Mouse (Mus musculus) heart, embryonic 12.5 days (tissue): ENCODE results near the gene Trafd1. TPM values are rescaled to one million over a fixed set of nuclear protein-coding genes. Genes with fewer than 3 reads are reported as not detected.

Source experiments
- ATAC-seq: fragments of 200-750 bp; cut with Nextera tagmentation; 2 replicates; pipeline ENCODE4 v1.8.0; 2017; ENCODE audit warnings: moderate TSS enrichment, moderate library complexity; ENCODE audit not compliant: insufficient number of reproducible peaks, low FRiP score
- H3K27ac ChIP-seq: fragments of 300-500 bp; sonication (generic); 2 replicates; pipeline ENCODE4 v1.5.1; 2016; ENCODE audit warnings: mild to moderate bottlenecking, moderate library complexity; ENCODE audit not compliant: poor library complexity, severe bottlenecking
- H3K27me3 ChIP-seq: fragments of 300-500 bp; sonication (generic); replicated peaks from 2 replicates; pipeline ENCODE4 v1.6.1; 2016; ENCODE audit warnings: mild to moderate bottlenecking, moderate library complexity
- H3K36me3 ChIP-seq: fragments of 300-500 bp; sonication (generic); 2 replicates; pipeline ENCODE4 v1.6.1; 2016; ENCODE audit warnings: mild to moderate bottlenecking, moderate library complexity
- H3K4me1 ChIP-seq: fragments of 300-500 bp; sonication (generic); replicated peaks from 2 replicates; pipeline ENCODE4 v1.6.1; 2016; ENCODE audit warnings: mild to moderate bottlenecking
- H3K4me2 ChIP-seq: fragments of 300-500 bp; sonication (generic); 2 replicates; pipeline ENCODE4 v1.6.1; 2016; ENCODE audit warnings: mild to moderate bottlenecking, moderate library complexity
- H3K4me3 ChIP-seq: fragments of 300-500 bp; sonication (generic); 2 replicates; pipeline ENCODE4 v1.5.1; 2016; ENCODE audit warnings: mild to moderate bottlenecking
- H3K9ac ChIP-seq: fragments of 300-500 bp; sonication (generic); 2 replicates; pipeline ENCODE4 v1.6.1; 2016; ENCODE audit warnings: mild to moderate bottlenecking, moderate library complexity
- H3K9me3 ChIP-seq: fragments of 300-500 bp; sonication (generic); replicated peaks from 2 replicates; pipeline ENCODE4 v1.6.1; 2016; ENCODE audit warnings: mild to moderate bottlenecking, moderate library complexity
- WGBS: fragments of 180-500 bp; shearing (Covaris S2); methylation state at CpG from one replicate; pipeline ENCODE4 v1.1.7; 2016; 5-methylcytosine and 5-hydroxymethylcytosine counted together
- polyA plus RNA-seq: library from polyadenylated mRNA; unstranded; fragments of >200 nt; fragmentation: Nextera tagmentation; extraction: Ambion mirVana; gene quantifications from 2 replicates; pipeline ENCODE4 v1.2.1, GENCODE M21; 2016

Trafd1 gene
- polyA plus RNA-seq, 1 experiment from 2014 or later, result 82.6 TPM

DNA sequence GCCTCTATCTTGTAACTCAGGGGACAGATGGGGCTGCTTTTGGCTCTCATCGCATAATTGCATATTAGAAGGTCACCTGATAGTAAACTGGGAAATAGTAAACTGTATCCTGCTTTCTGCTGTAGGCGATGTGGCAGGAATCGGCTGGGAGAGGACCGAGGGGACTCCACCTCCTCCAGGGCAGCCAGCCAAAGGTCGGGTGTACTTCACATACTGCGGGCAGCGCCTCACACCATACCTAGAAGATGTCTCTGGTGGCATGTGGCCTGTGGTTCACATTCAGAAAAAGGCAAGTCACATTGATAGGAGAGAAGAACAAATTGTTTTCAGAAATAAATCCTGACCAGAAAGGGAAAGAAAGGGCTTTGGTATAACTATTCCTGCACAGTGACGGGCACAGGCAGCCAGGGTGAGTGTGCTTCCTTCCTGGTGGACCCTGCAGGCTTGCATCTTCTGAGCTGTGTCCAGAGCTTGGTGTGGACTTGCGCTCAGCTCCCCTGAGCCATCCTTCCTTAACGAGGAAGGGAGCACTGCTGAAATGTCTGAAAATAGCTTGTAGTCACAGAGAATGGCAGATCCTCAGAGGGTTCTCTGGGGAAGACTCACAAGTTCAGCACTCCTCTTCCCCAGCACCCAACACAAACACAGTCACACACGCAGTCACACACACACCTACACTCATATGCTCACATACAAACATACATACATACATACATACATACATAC, 55.9 kb downstream of the Trafd1 start:
- Histone ChIP-seq H3K36me3 (peaks cover 87% of the 10 kb centered on the region), H3K27me3 (no peaks in the 10 kb centered on the region), H3K4me2 (peak overlapping the region; percentile 56), H3K4me1 (0 out of 2 replicates have a peak, but pooled peaks cover 6% of the 10 kb centered on the region), H3K4me3 (peak overlapping the region; percentile 36), H3K9ac (0 out of 2 replicates have a peak overlapping the region, but pooled peaks have one; percentile 44), H3K9me3 (no peaks in the 10 kb centered on the region), H3K27ac (peak overlapping the region; percentile 78)
- 70% methylated on average over 11 of the region's 11 CpGs for WGBS
- ATAC-seq, result no peak

DNA sequence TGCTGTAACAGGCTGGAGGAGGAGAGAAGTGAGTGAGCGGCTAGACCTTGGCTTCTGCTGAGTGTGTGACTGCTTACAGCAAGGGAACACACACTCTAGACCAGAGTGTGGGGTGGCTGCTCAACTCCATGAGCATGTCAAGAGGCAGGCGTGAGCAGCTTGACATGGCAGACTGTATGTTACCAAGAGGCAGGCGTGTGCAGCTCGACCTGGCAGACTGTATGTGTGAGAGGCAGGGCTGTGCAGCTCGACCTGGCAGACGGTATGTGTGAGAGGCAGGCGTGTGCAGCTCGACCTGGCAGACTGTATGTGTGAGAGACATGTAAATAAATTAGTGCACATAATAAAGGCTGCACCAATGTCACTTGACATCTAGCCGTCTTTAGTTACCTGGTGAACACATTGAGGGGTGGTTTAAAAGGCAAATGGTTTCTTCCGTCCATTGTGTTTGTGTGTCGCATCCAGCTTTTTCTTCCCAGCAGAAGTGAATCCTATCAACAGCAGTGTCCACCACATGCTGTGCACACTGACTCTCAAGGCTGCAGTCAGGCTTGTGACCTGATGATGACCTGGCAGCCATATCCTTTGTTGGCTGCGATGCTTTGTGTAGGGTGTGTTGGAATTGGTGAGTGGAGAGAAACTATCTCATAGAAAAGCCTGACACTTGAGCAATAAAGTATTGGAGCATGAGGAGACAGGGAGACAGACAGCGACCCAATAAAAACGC, 59.2 kb downstream of the Trafd1 start:
- H3K9ac ChIP-seq, result no peak overlapping the region
- H3K27me3 ChIP-seq, result no peaks in the 10 kb centered on the region
- H3K27ac ChIP-seq, result no peak overlapping the region
- peaks cover 89% of the 10 kb centered on the region for H3K36me3 ChIP-seq
- ATAC-seq, result no peak
- no peaks in the 10 kb centered on the region for H3K9me3 ChIP-seq
- no peak overlapping the region for H3K4me3 ChIP-seq
- WGBS, result 91% methylated on average over 14 of the region's 14 CpGs
- H3K4me2 ChIP-seq, result no peak overlapping the region
- H3K4me1 ChIP-seq, result 0 out of 2 replicates have a peak, but pooled peaks cover 6% of the 10 kb centered on the region

Other genes starting within 250 kb of the Trafd1 start
- gene Ptpn11, start 194.2 kb downstream of the Trafd1 start, polyA plus RNA-seq, result 22.9 and 24.3 TPM in 2 replicates
- gene Rpl6, start 181.2 kb downstream of the Trafd1 start, polyA plus RNA-seq, result 377 and 402 TPM in 2 replicates
- 5.1 and 6.8 TPM in 2 replicates for gene Hectd4, start 165.4 kb downstream of the Trafd1 start, polyA plus RNA-seq
- 37.5 and 39.1 TPM in 2 replicates for gene Naa25, start 12.3 kb upstream of the Trafd1 start, polyA plus RNA-seq
- 4.5 and 4.7 TPM in 2 replicates for gene Tmem116, start 66.3 kb upstream of the Trafd1 start, polyA plus RNA-seq
- 152 TPM in 2 replicates for gene Erp29, start 66.9 kb upstream of the Trafd1 start, polyA plus RNA-seq
- gene Adam1b, start 117.8 kb upstream of the Trafd1 start, polyA plus RNA-seq, result 0.08 and 0.32 TPM in 2 replicates
- gene Adam1a, start 159.8 kb upstream of the Trafd1 start, polyA plus RNA-seq, result 0.59 and 1.5 TPM in 2 replicates
- not detected in 2 replicates for gene Gm42878, start 159.8 kb upstream of the Trafd1 start, polyA plus RNA-seq
- gene Mapkapk5, start 160.3 kb upstream of the Trafd1 start, polyA plus RNA-seq, result 38.8 and 40.0 TPM in 2 replicates
- 64.0 and 72.0 TPM in 2 replicates for gene Aldh2, start 208.2 kb upstream of the Trafd1 start, polyA plus RNA-seq
- gene Acad12, start 233.3 kb upstream of the Trafd1 start, polyA plus RNA-seq, result 5.8 and 6.1 TPM in 2 replicates